Mouse (Mus musculus): ENCODE measurements around the gene Zc2hc1b.

DNA sequence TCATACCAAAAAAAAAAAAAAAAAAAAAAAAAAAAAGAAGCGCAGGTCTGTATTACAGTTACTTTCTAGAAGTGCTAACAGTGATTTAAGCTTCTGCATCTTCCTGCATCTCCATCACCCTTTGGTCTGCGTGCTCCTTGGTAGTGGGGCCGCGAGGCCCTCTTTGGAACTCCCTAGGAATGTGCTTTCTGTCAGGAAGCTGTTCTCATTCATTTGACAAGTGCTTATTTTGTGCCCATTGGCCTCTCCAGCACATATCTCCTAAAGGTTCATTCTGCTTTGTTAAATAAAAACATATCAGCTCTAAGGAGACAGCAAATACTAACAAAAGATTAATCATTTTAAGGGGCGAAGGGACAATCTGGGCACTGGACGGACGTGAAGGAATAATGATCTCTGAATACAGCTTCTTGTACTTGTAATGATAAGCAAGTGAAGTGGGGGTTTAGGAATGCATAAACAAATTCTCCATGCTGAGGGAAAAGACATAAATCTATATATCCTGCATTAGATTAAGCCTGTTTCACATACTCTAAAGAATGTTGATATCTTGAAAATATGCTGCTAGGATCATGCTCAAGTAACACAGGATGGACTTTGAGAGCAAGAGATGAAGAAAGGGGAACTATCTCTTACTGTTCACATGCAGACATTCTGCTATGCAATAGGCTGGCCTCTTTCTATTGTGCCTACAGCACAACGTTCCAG is 32.3 kb upstream of the Zc2hc1b start:
- TF ChIP-seq CTCF (IDR thresholded peaks at IDR 0.05) (no peak), POLR2A (IDR thresholded peaks at IDR 0.05; ENCODE audit: insufficient read depth, low read depth, low read length) (no peak)

All from heart, adult 2 months (tissue).